17 mouse cellular contexts compared by ENCODE assay signal in the genomic region with DNA sequence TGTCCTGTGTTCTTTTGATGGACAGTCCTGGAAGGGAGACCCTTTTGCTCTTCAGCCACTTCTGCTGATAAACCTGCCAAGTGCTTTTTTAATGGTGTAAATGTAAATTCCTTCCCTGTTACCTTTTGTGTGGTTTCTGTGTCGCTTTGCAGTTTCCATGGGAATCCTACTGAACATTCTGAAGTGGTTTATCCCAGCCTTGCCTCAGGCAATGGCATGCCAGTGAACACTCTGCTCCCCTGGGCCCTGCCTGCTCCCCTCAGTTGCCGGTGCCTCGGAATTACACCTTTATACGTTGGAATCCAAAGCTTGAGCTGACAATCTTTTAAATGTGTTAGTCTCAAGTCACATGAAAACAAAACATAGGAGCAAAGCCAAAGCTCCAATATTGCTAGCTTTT.
DNase-seq lines count a peak whose midpoint lies in the region; ATAC-seq and TF ChIP-seq lines count a peak whose summit lies in the region.
"Had no signal": no experiment of that assay in that cellular context is flagged by ENCODE, and none has a peak within 500 bp of the region (broad histone marks: within the 10 kb centered on the region; RNA-seq: fewer than 3 reads in every experiment).

No protein-coding gene starts in this region.

- TF ChIP-seq CTCF in left cerebral cortex, adult 2 months (IDR thresholded peaks at IDR 0.05), result no peak
- TF ChIP-seq CTCF in brain, embryonic 14.5 days (IDR thresholded peaks at IDR 0.05; ENCODE audit: borderline replicate concordance, extremely low read depth, insufficient read depth, insufficient read length), result no peak
- TF ChIP-seq CTCF in forebrain, postnatal 0 days (IDR thresholded peaks at IDR 0.05; ENCODE audit: low read depth), result no peak

- no peak overlapping the region for H3K4me3 ChIP-seq in left cerebral cortex, adult 2 months
- no peak overlapping the region for H3K4me3 ChIP-seq in forebrain, postnatal 0 days (ENCODE audit: low read depth, low read length)
- H3K4me3 ChIP-seq in midbrain, embryonic 15.5 days, result no peak overlapping the region
- H3K4me3 ChIP-seq: erythroblast, embryonic 14.5 days; heart, embryonic 12.5 days; intestine, embryonic 15.5 days; kidney, embryonic 15.5 days; liver, embryonic 15.5 days had no signal

- no peaks in the 10 kb centered on the region for H3K9me3 ChIP-seq in forebrain, postnatal 0 days (ENCODE audit: low read length)
- no peaks in the 10 kb centered on the region for H3K9me3 ChIP-seq in midbrain, embryonic 15.5 days
- H3K9me3 ChIP-seq: heart, embryonic 12.5 days; intestine, embryonic 15.5 days; kidney, embryonic 15.5 days; liver, embryonic 15.5 days; megakaryocyte, embryonic 14.5 days had no signal

- 25% methylated on average over 4 of the region's 4 CpGs for WGBS in forebrain, postnatal 0 days
- WGBS in midbrain, embryonic 15.5 days, result 35% methylated on average over 4 of the region's 4 CpGs

- peaks cover 3% of the 10 kb centered on the region; the same call in 1 of the 2 replicates for H3K36me3 ChIP-seq in forebrain, postnatal 0 days (ENCODE audit: insufficient read depth)
- H3K36me3 ChIP-seq in midbrain, embryonic 15.5 days (replicated peaks), result no peaks in the 10 kb centered on the region
- H3K36me3 ChIP-seq: intestine, embryonic 15.5 days; liver, embryonic 15.5 days had no signal

- H3K4me1 ChIP-seq in forebrain, postnatal 0 days (ENCODE audit: insufficient read depth), result peaks cover 13% of the 10 kb centered on the region; the same call in 1 of the 2 replicates
- H3K4me1 ChIP-seq in midbrain, embryonic 15.5 days, result peaks cover 27% of the 10 kb centered on the region

- ATAC-seq in forebrain, postnatal 0 days, result peak; percentile 81
- ATAC-seq in midbrain, embryonic 15.5 days (replicated peaks), result no peak
- ATAC-seq: intestine, embryonic 15.5 days had no signal

- H3K27me3 ChIP-seq in forebrain, postnatal 0 days (ENCODE audit: insufficient read depth, low read length), result no peaks in the 10 kb centered on the region
- no peaks in the 10 kb centered on the region for H3K27me3 ChIP-seq in midbrain, embryonic 15.5 days (replicated peaks)
- H3K27me3 ChIP-seq: heart, embryonic 12.5 days; intestine, embryonic 15.5 days; kidney, embryonic 15.5 days; liver, embryonic 15.5 days had no signal

- H3K9ac ChIP-seq in forebrain, postnatal 0 days, result no peak overlapping the region
- H3K9ac ChIP-seq in midbrain, embryonic 15.5 days, result no peak overlapping the region
- H3K9ac ChIP-seq: heart, embryonic 12.5 days; intestine, embryonic 15.5 days; kidney, embryonic 15.5 days; liver, embryonic 15.5 days had no signal

- no peak for DNase-seq in left cerebral cortex, adult 2 months (ENCODE audit: extremely low spot score in 1 of 2, low spot score in 2 of 2)
- DNase-seq in left cerebral cortex, postnatal 14 days (ENCODE audit: low spot score in 2 of 2), result no peak
- DNase-seq in brain, embryonic 14.5 days (ENCODE audit: low read depth), result peak; percentile 67
- peak; percentile 47 for DNase-seq in forebrain, postnatal 0 days
- DNase-seq in right cerebral cortex, adult 2 months (ENCODE audit: low spot score in 2 of 2), result no peak
- DNase-seq in liver, result no peak
- DNase-seq: cerebellum, postnatal 36 days; lung, postnatal 10 days; right cerebral cortex, postnatal 14 days; thymus, postnatal 36 days had no signal

- H3K4me2 ChIP-seq in forebrain, postnatal 0 days (ENCODE audit: low read depth), result no peak overlapping the region
- no peak overlapping the region for H3K4me2 ChIP-seq in midbrain, embryonic 15.5 days
- H3K4me2 ChIP-seq: heart, embryonic 12.5 days; intestine, embryonic 15.5 days; kidney, embryonic 15.5 days; liver, embryonic 15.5 days had no signal

- intact Hi-C loops in left cerebral cortex, adult 2 months (cut with DNase I), result no loop called here
- intact Hi-C loops in left cerebral cortex, postnatal 14 days (cut with DNase I), result no loop called here

- peak overlapping the region; percentile 58; the same call in 1 of the 2 replicates for H3K27ac ChIP-seq in left cerebral cortex, adult 2 months
- H3K27ac ChIP-seq in forebrain, postnatal 0 days (ENCODE audit: low read depth, low read length), result peak overlapping the region; percentile 69; the same call in 1 of the 2 replicates
- peak overlapping the region; percentile 50 for H3K27ac ChIP-seq in midbrain, embryonic 15.5 days
- H3K27ac ChIP-seq: intestine, embryonic 15.5 days; kidney, embryonic 15.5 days; liver, embryonic 15.5 days had no signal

- TF ChIP-seq POLR2A in brain, embryonic 14.5 days (IDR thresholded peaks at IDR 0.05; ENCODE audit: borderline replicate concordance, extremely low read depth, insufficient read depth, insufficient read length, poor library complexity, severe bottlenecking), result no peak

Comparison
In these comparisons a context has a peak if more than half of its experiments do, and no peak if none do; other contexts are left out.
1. DNase-seq: peak in brain, embryonic 14.5 days (single experiment) and forebrain, postnatal 0 days (single experiment); none in left cerebral cortex, adult 2 months (0 of 2), left cerebral cortex, postnatal 14 days (0 of 2), right cerebral cortex, adult 2 months (0 of 2) and liver (single experiment).
2. Peak in every context shown above with its lines, with median percentiles within 50 percentile points of each other: H3K27ac ChIP-seq.